Mouse (Mus musculus) neural tube, embryonic 12.5 days (tissue): ENCODE results near the gene Megf6. TPM values are rescaled to one million over a fixed set of nuclear protein-coding genes. Genes with fewer than 3 reads are reported as not detected.

ENCODE experiments used
- ATAC-seq: fragments of 200-750 bp; cut with Nextera tagmentation; 2 replicates; pipeline ENCODE4 v1.8.0; 2017; ENCODE audit warnings: low read depth, mild to moderate bottlenecking, moderate TSS enrichment, moderate library complexity; ENCODE audit not compliant: low FRiP score
- H3K27ac ChIP-seq: fragments of 300-500 bp; sonication (generic); 2 replicates; pipeline ENCODE4 v1.5.1; 2016
- H3K27me3 ChIP-seq: fragments of 300-500 bp; sonication (generic); replicated peaks from 2 replicates; pipeline ENCODE4 v1.6.1; 2016; ENCODE audit warnings: mild to moderate bottlenecking
- H3K36me3 ChIP-seq: fragments of 300-500 bp; sonication (generic); 2 replicates; pipeline ENCODE4 v1.6.1; 2016; ENCODE audit warnings: mild to moderate bottlenecking
- H3K4me1 ChIP-seq: fragments of 300-500 bp; sonication (generic); 2 replicates; pipeline ENCODE4 v1.6.1; 2016
- H3K4me2 ChIP-seq: fragments of 300-500 bp; sonication (generic); replicated peaks from 2 replicates; pipeline ENCODE4 v1.6.1; 2016; ENCODE audit warnings: mild to moderate bottlenecking
- H3K4me3 ChIP-seq: fragments of 300-500 bp; sonication (generic); 2 replicates; pipeline ENCODE4 v1.5.1; 2016
- H3K9ac ChIP-seq: fragments of 300-500 bp; sonication (generic); 2 replicates; pipeline ENCODE4 v1.6.1; 2016; ENCODE audit warnings: mild to moderate bottlenecking
- H3K9me3 ChIP-seq: fragments of 300-500 bp; sonication (generic); 2 replicates; pipeline ENCODE4 v1.6.1; 2016; ENCODE audit warnings: mild to moderate bottlenecking
- WGBS: fragments of 180-500 bp; shearing (Covaris S2); methylation state at CpG from one replicate; pipeline ENCODE4 v1.1.7; 2016; 5-methylcytosine and 5-hydroxymethylcytosine counted together
- polyA plus RNA-seq: library from polyadenylated mRNA; unstranded; fragments of >200 nt; fragmentation: Nextera tagmentation; extraction: Ambion mirVana; gene quantifications from 2 replicates; pipeline ENCODE4 v1.2.1, GENCODE M21; 2016

Megf6 gene
- polyA plus RNA-seq, 1 experiment from 2014 or later, result 17.7 TPM

- WGBS, result 80% methylated on average over 8 of the region's 8 CpGs
- no peak for ATAC-seq
Measured at GRCm38 (mm10) chr4:154188948-154189347, 18.4 kb downstream of the Megf6 start.

GRCm38 (mm10) chr4:154197961-154198360, 27.4 kb downstream of the Megf6 start:
- Histone ChIP-seq H3K36me3 (no peaks in the 10 kb centered on the region), H3K27ac (no peak overlapping the region), H3K9me3 (no peaks in the 10 kb centered on the region), H3K4me1 (peaks cover 23% of the 10 kb centered on the region), H3K9ac (no peak overlapping the region), H3K4me2 (0 out of 2 replicates have a peak overlapping the region, but pooled peaks have one; percentile 21), H3K27me3 (no peaks in the 10 kb centered on the region), H3K4me3 (no peak overlapping the region)
- 56% methylated on average over 6 of the region's 6 CpGs for WGBS
- ATAC-seq, result peak; percentile 50; the same call in 1 of the 2 replicates

More at GRCm38 (mm10) chr4:154188948-154189347, 18.4 kb downstream of the Megf6 start:
- no peaks in the 10 kb centered on the region for H3K27me3 ChIP-seq
- no peak overlapping the region for H3K9ac ChIP-seq
- no peak overlapping the region for H3K4me3 ChIP-seq
- H3K4me2 ChIP-seq, result no peak overlapping the region
- H3K4me1 ChIP-seq, result no peaks in the 10 kb centered on the region
- H3K36me3 ChIP-seq, result no peaks in the 10 kb centered on the region
- H3K27ac ChIP-seq, result no peak overlapping the region
- no peaks in the 10 kb centered on the region for H3K9me3 ChIP-seq

- peaks cover 23% of the 10 kb centered on the region for H3K4me1 ChIP-seq
- peak overlapping the region; percentile 29; the same call in 1 of the 2 replicates for H3K27ac ChIP-seq
- 35% methylated on average over 7 of the region's 7 CpGs for WGBS
- peak; percentile 85 for ATAC-seq
- 0 out of 2 replicates have a peak overlapping the region, but pooled peaks have one; percentile 13 for H3K9ac ChIP-seq
- H3K4me2 ChIP-seq, result peak overlapping the region; percentile 21
- no peaks in the 10 kb centered on the region for H3K27me3 ChIP-seq
- H3K4me3 ChIP-seq, result no peak overlapping the region
- no peaks in the 10 kb centered on the region for H3K36me3 ChIP-seq
- no peaks in the 10 kb centered on the region for H3K9me3 ChIP-seq
Measured at GRCm38 (mm10) chr4:154198377-154198961, 27.9 kb downstream of the Megf6 start.

GRCm38 (mm10) chr4:154201511-154201910, 31.0 kb downstream of the Megf6 start:
- no peak overlapping the region for H3K4me3 ChIP-seq
- WGBS, result 37% methylated on average over 5 of the region's 5 CpGs
- no peaks in the 10 kb centered on the region for H3K9me3 ChIP-seq
- H3K9ac ChIP-seq, result no peak overlapping the region
- H3K4me1 ChIP-seq, result peaks cover 23% of the 10 kb centered on the region
- no peak overlapping the region for H3K27ac ChIP-seq
- no peak overlapping the region for H3K4me2 ChIP-seq
- no peak for ATAC-seq
- no peaks in the 10 kb centered on the region for H3K36me3 ChIP-seq
- no peaks in the 10 kb centered on the region for H3K27me3 ChIP-seq

GRCm38 (mm10) chr4:154204532-154204931, 34.0 kb downstream of the Megf6 start:
- Histone ChIP-seq H3K9me3 (no peaks in the 10 kb centered on the region), H3K36me3 (no peaks in the 10 kb centered on the region), H3K4me3 (no peak overlapping the region), H3K27me3 (no peaks in the 10 kb centered on the region), H3K4me2 (no peak overlapping the region), H3K27ac (no peak overlapping the region), H3K4me1 (peaks cover 6% of the 10 kb centered on the region), H3K9ac (no peak overlapping the region)
- ATAC-seq, result no peak
- 74% methylated on average over 7 of the region's 7 CpGs for WGBS

GRCm38 (mm10) chr4:154205392-154205791, 34.9 kb downstream of the Megf6 start:
- Histone ChIP-seq H3K27ac (no peak overlapping the region), H3K4me3 (no peak overlapping the region), H3K9me3 (no peaks in the 10 kb centered on the region), H3K27me3 (no peaks in the 10 kb centered on the region), H3K4me2 (no peak overlapping the region), H3K4me1 (peaks cover 11% of the 10 kb centered on the region), H3K9ac (no peak overlapping the region), H3K36me3 (no peaks in the 10 kb centered on the region)
- WGBS, result 79% methylated on average over 5 of the region's 5 CpGs
- no peak for ATAC-seq

- Histone ChIP-seq H3K27me3 (no peaks in the 10 kb centered on the region), H3K9me3 (no peaks in the 10 kb centered on the region), H3K27ac (no peak overlapping the region), H3K9ac (no peak overlapping the region), H3K4me3 (no peak overlapping the region), H3K4me2 (no peak overlapping the region), H3K4me1 (peaks cover 5% of the 10 kb centered on the region), H3K36me3 (no peaks in the 10 kb centered on the region)
- ATAC-seq, result no peak
- 21% methylated on average over 5 of the region's 5 CpGs for WGBS
Measured at GRCm38 (mm10) chr4:154207261-154207660, 36.7 kb downstream of the Megf6 start.

GRCm38 (mm10) chr4:154209054-154209453, 38.5 kb downstream of the Megf6 start:
- peaks cover 5% of the 10 kb centered on the region for H3K4me1 ChIP-seq
- no peak for ATAC-seq
- H3K4me2 ChIP-seq, result no peak overlapping the region
- 77% methylated on average over 6 of the region's 6 CpGs for WGBS
- H3K4me3 ChIP-seq, result no peak overlapping the region
- H3K9ac ChIP-seq, result no peak overlapping the region
- no peaks in the 10 kb centered on the region for H3K27me3 ChIP-seq
- no peaks in the 10 kb centered on the region for H3K9me3 ChIP-seq
- no peaks in the 10 kb centered on the region for H3K36me3 ChIP-seq
- H3K27ac ChIP-seq, result no peak overlapping the region

- no peak overlapping the region for H3K27ac ChIP-seq
- WGBS, result 19% methylated on average over 3 of the region's 3 CpGs
Measured at GRCm38 (mm10) chr4:154209825-154210224, 39.3 kb downstream of the Megf6 start.

GRCm38 (mm10) chr4:154211459-154211858, 40.9 kb downstream of the Megf6 start:
- H3K27ac ChIP-seq, result no peak overlapping the region

More at GRCm38 (mm10) chr4:154209825-154210224, 39.3 kb downstream of the Megf6 start:
- Histone ChIP-seq H3K27me3 (no peaks in the 10 kb centered on the region), H3K36me3 (no peaks in the 10 kb centered on the region), H3K4me3 (no peak overlapping the region), H3K9ac (no peak overlapping the region), H3K4me1 (peaks cover 5% of the 10 kb centered on the region), H3K9me3 (no peaks in the 10 kb centered on the region), H3K4me2 (no peak overlapping the region)
- no peak for ATAC-seq

GRCm38 (mm10) chr4:154213586-154213985, 43.1 kb downstream of the Megf6 start:
- Histone ChIP-seq H3K27ac (no peak overlapping the region), H3K4me1 (peaks cover 5% of the 10 kb centered on the region), H3K4me2 (no peak overlapping the region), H3K36me3 (no peaks in the 10 kb centered on the region), H3K27me3 (no peaks in the 10 kb centered on the region), H3K9me3 (no peaks in the 10 kb centered on the region), H3K9ac (no peak overlapping the region), H3K4me3 (no peak overlapping the region)
- no peak for ATAC-seq
- 72% methylated on average over 7 of the region's 7 CpGs for WGBS

More at GRCm38 (mm10) chr4:154211459-154211858, 40.9 kb downstream of the Megf6 start:
- Histone ChIP-seq H3K4me2 (no peak overlapping the region), H3K27me3 (no peaks in the 10 kb centered on the region), H3K4me3 (no peak overlapping the region), H3K9me3 (no peaks in the 10 kb centered on the region), H3K36me3 (no peaks in the 10 kb centered on the region), H3K9ac (no peak overlapping the region), H3K4me1 (peaks cover 5% of the 10 kb centered on the region)
- no peak for ATAC-seq
- WGBS, result 87% methylated on average over 13 of the region's 13 CpGs

- no peak for ATAC-seq
- H3K4me3 ChIP-seq, result no peak overlapping the region
- 9% methylated on average over 5 of the region's 5 CpGs for WGBS
Measured at GRCm38 (mm10) chr4:154214075-154214474, 43.5 kb downstream of the Megf6 start.

More at GRCm38 (mm10) chr4:154214075-154214474, 43.5 kb downstream of the Megf6 start:
- no peaks in the 10 kb centered on the region for H3K27me3 ChIP-seq
- no peak overlapping the region for H3K27ac ChIP-seq
- H3K9ac ChIP-seq, result 0 out of 2 replicates have a peak overlapping the region, but pooled peaks have one; percentile 1
- no peaks in the 10 kb centered on the region for H3K9me3 ChIP-seq
- no peaks in the 10 kb centered on the region for H3K36me3 ChIP-seq
- H3K4me1 ChIP-seq, result peaks cover 5% of the 10 kb centered on the region
- H3K4me2 ChIP-seq, result no peak overlapping the region
